Mouse (Mus musculus) forebrain, postnatal 0 days (tissue): ENCODE measurements at regions not wholly inside any gene's neighbourhood (a gene's known extent, or its start where the extent isn't known, plus 50 kb on each side); places are given as distances from the start of the nearest gene placed in this dataset.
"Not testable (repeated sequence)": the region's sequence is repeated elsewhere in the genome, so short reads cannot be mapped to it uniquely, and the experiment has no call there.

Source experiments
- ATAC-seq: fragments of 200-750 bp; cut with Nextera tagmentation; 2 replicates; pipeline ENCODE4 v1.8.0; 2017; ENCODE audit warnings: mild to moderate bottlenecking, moderate library complexity
- DNase-seq: peaks from one replicate; pipeline ENCODE4 v3.0.0-alpha.2; 2015
- H3K27ac ChIP-seq: fragments of 300-500 bp; sonication (generic); 2 replicates; pipeline ENCODE4 v1.5.1; 2014; ENCODE audit warnings: low read depth, mild to moderate bottlenecking, antibody characterized with exemption, low read length, moderate library complexity, mixed read lengths
- H3K27me3 ChIP-seq: fragments of 300-500 bp; sonication (generic); 2 replicates; pipeline ENCODE4 v1.6.1; 2014; ENCODE audit warnings: mild to moderate bottlenecking, low read length, mixed read lengths; ENCODE audit not compliant: insufficient read depth
- H3K36me3 ChIP-seq: fragments of 300-500 bp; sonication (generic); 2 replicates; pipeline ENCODE4 v1.6.1; 2014; ENCODE audit warnings: mild to moderate bottlenecking, moderate library complexity; ENCODE audit not compliant: insufficient read depth
- H3K4me1 ChIP-seq: fragments of 300-500 bp; sonication (generic); 2 replicates; pipeline ENCODE4 v1.6.1; 2014; ENCODE audit warnings: antibody characterized with exemption; ENCODE audit not compliant: insufficient read depth
- H3K4me2 ChIP-seq: fragments of 300-500 bp; sonication (generic); 2 replicates; pipeline ENCODE4 v1.6.1; 2014; ENCODE audit warnings: low read depth, mild to moderate bottlenecking, moderate library complexity
- H3K4me3 ChIP-seq: fragments of 300-500 bp; sonication (generic); 2 replicates; pipeline ENCODE4 v1.5.1; 2014; ENCODE audit warnings: low read depth, low read length, mixed read lengths
- H3K9ac ChIP-seq: fragments of 300-500 bp; sonication (generic); 2 replicates; pipeline ENCODE4 v1.6.1; 2014; ENCODE audit warnings: mild to moderate bottlenecking
- H3K9me3 ChIP-seq: fragments of 300-500 bp; sonication (generic); 2 replicates; pipeline ENCODE4 v1.6.1; 2016; ENCODE audit warnings: low read length
- CTCF ChIP-seq: sonication (generic); IDR thresholded peaks from 2 replicates; pipeline ENCODE4 v1.5.1; 2016; ENCODE audit warnings: antibody characterized with exemption, control low read depth, low read depth
- WGBS: fragments of 180-500 bp; shearing (Covaris S2); extraction: QIAGEN DNeasy Blood & Tissue Kit; methylation state at CpG from one replicate; pipeline ENCODE4 v1.1.7; 2014; 5-methylcytosine and 5-hydroxymethylcytosine counted together

DNA sequence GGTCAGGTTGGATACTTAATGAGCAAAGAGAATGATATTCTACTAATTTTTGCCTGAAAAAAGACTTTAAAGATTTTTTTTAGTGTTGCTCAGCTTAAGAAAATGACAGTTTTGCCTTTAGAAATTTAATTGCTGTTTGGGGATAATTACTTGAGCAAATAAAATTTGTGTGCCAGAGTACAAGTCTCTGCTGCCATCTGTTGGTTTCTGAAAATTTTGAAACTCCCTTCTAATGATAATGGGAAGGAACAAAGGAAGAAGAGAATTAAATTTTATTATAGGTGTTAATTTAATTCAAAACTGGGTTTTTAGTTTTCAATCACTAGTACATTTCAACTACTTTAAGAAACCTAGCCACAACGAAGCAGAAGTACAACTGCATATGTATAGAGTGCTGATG is 94.1 kb downstream of the Gm17521 start:
- no peak overlapping the region for H3K9ac ChIP-seq
- H3K4me1 ChIP-seq = no peaks in the 10 kb centered on the region
- H3K4me2 ChIP-seq = no peak overlapping the region
- ATAC-seq (no peak), DNase-seq (peak; percentile 2)
- H3K36me3 ChIP-seq = no peaks in the 10 kb centered on the region
- TF ChIP-seq CTCF = peak; percentile 17; the same call in 1 of the 2 replicates
- 40% methylated on average over 1 of the region's 1 CpGs for whole genome bisulfite sequencing
- no peak overlapping the region for H3K4me3 ChIP-seq
- H3K9me3 ChIP-seq = no peaks in the 10 kb centered on the region
- no peaks in the 10 kb centered on the region for H3K27me3 ChIP-seq
- no peak overlapping the region for H3K27ac ChIP-seq

DNA sequence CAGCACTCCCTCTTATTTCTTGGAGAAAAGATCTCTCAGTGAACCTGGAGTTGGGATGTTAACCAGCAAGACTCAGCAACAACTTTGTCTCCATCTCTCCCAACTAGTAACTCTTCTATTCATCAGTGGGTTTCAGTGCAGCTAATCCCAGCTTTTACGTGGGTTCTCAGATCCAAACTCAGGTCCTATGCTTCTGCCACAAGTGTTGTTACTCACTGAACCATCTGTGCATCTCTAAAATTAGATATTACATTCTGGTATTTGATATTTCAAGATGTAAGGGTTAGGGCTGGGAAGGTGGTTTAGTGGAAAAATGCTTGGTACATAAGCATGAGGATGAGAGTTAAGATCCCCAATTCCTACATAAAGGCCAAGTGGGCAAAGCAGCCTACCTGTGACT is 136.8 kb downstream of the Gm17521 start:
- DNase-seq (no peak), ATAC-seq (no peak)
- Histone ChIP-seq H3K36me3 (no peaks in the 10 kb centered on the region), H3K9me3 (no peaks in the 10 kb centered on the region), H3K27me3 (no peaks in the 10 kb centered on the region), H3K27ac (no peak overlapping the region), H3K9ac (no peak overlapping the region), H3K4me3 (no peak overlapping the region), H3K4me1 (no peaks in the 10 kb centered on the region), H3K4me2 (no peak overlapping the region)
- no peak for TF ChIP-seq CTCF
- WGBS = 77% methylated on average over 1 of the region's 1 CpGs

DNA sequence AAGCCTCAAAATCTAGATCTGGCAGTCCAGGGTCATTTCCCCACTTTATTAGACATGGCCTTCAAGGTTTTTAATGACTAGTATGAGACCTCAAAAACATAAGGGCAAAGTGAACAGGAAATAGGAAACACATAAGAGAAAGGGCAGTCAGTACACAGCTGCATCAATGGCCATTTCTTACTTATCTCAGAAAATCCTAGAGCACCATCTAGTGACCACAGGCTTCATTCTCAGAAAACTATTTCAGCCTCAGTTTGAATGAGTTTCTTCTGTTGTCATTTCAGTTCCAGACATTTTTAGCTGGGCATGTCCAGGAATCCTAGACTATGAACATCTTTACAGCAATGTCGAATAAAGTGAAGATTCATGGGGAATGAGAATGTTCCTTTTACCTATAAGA is 175.0 kb downstream of the Gm17521 start:
- Histone ChIP-seq H3K27ac (no peak overlapping the region), H3K27me3 (no peaks in the 10 kb centered on the region), H3K4me3 (no peak overlapping the region), H3K36me3 (no peaks in the 10 kb centered on the region), H3K9me3 (no peaks in the 10 kb centered on the region), H3K4me1 (no peaks in the 10 kb centered on the region), H3K9ac (no peak overlapping the region), H3K4me2 (no peak overlapping the region)
- peak; percentile 38; the same call in 1 of the 2 replicates for TF ChIP-seq CTCF
- 63% methylated on average over 1 of the region's 1 CpGs for WGBS
- ATAC-seq = no peak
- peak; percentile 11 for DNase-seq

DNA sequence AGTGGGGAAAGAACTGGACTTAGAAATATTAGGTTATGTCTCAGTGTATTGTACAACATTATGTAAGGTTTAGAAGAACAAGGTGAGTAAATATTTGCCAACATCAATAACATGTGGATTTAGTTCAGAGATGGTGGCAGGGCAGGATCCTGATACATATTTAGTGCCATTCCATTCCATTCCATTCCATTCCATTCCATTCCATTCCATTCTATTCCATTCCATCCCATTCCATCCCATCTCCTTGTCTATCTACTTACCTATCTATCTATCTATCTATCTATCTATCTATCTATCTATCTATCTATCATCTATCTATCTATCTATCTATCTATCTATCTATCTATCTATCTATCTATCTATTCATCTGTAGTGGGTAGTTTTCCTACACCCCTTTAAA is 198.2 kb downstream of the Gm17521 start:
- not testable (repeated sequence) for H3K27ac ChIP-seq, H3K36me3 ChIP-seq, H3K9ac ChIP-seq, H3K27me3 ChIP-seq, H3K4me2 ChIP-seq, ATAC-seq, DNase-seq, H3K4me1 ChIP-seq, H3K9me3 ChIP-seq, H3K4me3 ChIP-seq

DNA sequence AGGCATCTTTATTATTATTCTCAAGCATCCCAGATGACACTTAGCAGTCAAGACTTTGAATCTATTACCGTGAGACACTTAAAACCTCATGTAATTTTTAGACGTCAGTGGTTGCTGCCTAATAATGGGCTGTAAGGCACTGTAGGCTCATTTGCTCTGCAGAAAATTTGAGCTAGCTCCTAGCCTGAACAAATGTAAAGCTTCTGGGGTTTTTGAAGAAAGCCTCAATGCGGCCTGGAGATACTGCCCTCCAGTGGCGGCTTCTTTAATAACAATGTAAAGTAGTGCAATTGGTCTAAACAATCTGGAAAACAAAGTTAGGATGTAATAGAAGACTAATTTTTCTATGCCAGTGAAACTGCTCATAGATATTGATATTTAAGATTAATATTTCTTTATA is 203.4 kb downstream of the Gm17521 start:
- peak; percentile 52 for TF ChIP-seq CTCF
- no peak overlapping the region for H3K4me2 ChIP-seq
- H3K4me3 ChIP-seq = no peak overlapping the region
- no peak overlapping the region for H3K9ac ChIP-seq
- no peak overlapping the region for H3K27ac ChIP-seq
- H3K36me3 ChIP-seq = no peaks in the 10 kb centered on the region
- WGBS = 20% methylated on average over 4 of the region's 4 CpGs
- no peaks in the 10 kb centered on the region for H3K4me1 ChIP-seq
- DNase-seq = peak; percentile 62
- no peaks in the 10 kb centered on the region for H3K9me3 ChIP-seq
- no peaks in the 10 kb centered on the region for H3K27me3 ChIP-seq
- peak; percentile 38; the same call in 1 of the 2 replicates for ATAC-seq
